Mouse (Mus musculus): ENCODE measurements at regions not wholly inside any gene's neighbourhood (a gene's known extent, or its start where the extent isn't known, plus 50 kb on each side); places are given as distances from the start of the nearest gene placed in this dataset.
A peak's percentile ranks its signal among the peaks of the same experiment; 100 is the strongest.
"Not testable (repeated sequence)": the region's sequence is repeated elsewhere in the genome, so short reads cannot be mapped to it uniquely, and the experiment has no call there.

DNA sequence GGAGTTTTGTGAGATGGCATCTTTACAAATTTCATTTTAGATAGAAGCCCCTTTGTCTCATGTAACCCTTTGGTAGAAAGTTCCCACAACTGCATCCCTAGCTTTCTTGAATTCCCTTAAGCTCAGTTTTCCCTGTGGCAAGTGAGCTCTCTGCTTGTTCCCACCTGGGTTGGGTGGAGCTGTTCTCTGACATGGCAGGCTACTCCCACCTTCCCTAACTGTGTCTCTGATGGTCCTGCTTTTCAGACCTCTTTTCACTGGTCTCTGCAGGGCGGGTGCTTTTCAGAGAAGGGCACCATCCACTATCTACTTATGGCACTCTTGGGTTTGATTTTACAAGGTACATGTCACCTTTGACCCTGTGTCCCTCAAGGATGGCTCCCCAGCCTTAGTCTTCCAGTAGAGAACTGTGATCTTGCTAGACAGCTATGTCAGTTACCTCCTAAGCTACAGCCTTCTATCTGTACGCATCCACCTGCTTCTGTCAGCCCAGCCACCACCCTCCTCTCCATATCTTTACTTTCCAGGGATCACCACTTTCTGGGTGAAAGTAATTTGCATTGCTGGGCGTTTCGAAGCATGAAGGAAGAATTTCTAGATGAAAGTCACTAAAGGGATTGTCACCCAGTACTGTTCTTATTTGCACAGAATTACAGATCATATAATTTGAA, 302.1 kb upstream of the Tbl1xr1 start:
- WGBS, result 85% methylated on average over 4 of the region's 4 CpGs
- H3K4me2 ChIP-seq (ENCODE audit: low read depth, low read length), result no peak overlapping the region
- no peaks in the 10 kb centered on the region for H3K4me1 ChIP-seq (ENCODE audit: control insufficient read depth, insufficient read depth, low read length)
- no peak overlapping the region for H3K27ac ChIP-seq (ENCODE audit: low read depth, low read length)
- ATAC-seq (ENCODE audit: low read depth), result no peak
- H3K36me3 ChIP-seq (ENCODE audit: control insufficient read depth, insufficient read depth, low read length), result no peaks in the 10 kb centered on the region
- no peaks in the 10 kb centered on the region for H3K9me3 ChIP-seq (ENCODE audit: control insufficient read depth, low read length)
- H3K27me3 ChIP-seq (ENCODE audit: control insufficient read depth, insufficient read depth, low read length), result no peaks in the 10 kb centered on the region
- H3K9ac ChIP-seq (replicated peaks; ENCODE audit: low read depth, low read length), result no peak overlapping the region
- no peak overlapping the region for H3K4me3 ChIP-seq (ENCODE audit: low read depth, low read length)

DNA sequence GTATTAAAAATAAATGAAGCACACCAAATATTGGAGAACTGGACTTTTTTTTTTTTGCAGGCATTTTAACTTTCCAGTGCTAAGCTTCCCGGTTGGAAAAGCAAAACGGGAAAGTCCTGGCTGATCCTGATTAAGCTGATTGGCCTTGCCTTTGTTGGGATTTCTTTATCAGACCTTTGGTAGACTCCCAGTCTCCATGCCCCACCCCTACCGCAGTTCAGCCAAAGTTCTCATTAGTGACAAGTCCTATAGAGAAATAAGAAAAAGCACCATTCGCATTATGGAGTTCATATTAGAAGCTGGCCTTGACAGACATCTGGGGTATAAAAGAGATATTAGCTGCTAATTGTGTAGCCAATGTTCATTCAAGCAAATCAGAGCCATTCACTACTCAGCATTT, 297.7 kb upstream of the Tbl1xr1 start:
- no peak for ATAC-seq (ENCODE audit: low read depth)
- Histone ChIP-seq H3K27me3 (ENCODE audit: control insufficient read depth, insufficient read depth, low read length) (no peaks in the 10 kb centered on the region), H3K4me2 (ENCODE audit: low read depth, low read length) (no peak overlapping the region), H3K9ac (replicated peaks; ENCODE audit: low read depth, low read length) (no peak overlapping the region), H3K4me3 (ENCODE audit: low read depth, low read length) (no peak overlapping the region), H3K27ac (ENCODE audit: low read depth, low read length) (no peak overlapping the region), H3K9me3 (ENCODE audit: control insufficient read depth, low read length) (no peaks in the 10 kb centered on the region), H3K36me3 (ENCODE audit: control insufficient read depth, insufficient read depth, low read length) (no peaks in the 10 kb centered on the region), H3K4me1 (ENCODE audit: control insufficient read depth, insufficient read depth, low read length) (no peaks in the 10 kb centered on the region)
- 87% methylated on average over 4 of the region's 4 CpGs for WGBS

DNA sequence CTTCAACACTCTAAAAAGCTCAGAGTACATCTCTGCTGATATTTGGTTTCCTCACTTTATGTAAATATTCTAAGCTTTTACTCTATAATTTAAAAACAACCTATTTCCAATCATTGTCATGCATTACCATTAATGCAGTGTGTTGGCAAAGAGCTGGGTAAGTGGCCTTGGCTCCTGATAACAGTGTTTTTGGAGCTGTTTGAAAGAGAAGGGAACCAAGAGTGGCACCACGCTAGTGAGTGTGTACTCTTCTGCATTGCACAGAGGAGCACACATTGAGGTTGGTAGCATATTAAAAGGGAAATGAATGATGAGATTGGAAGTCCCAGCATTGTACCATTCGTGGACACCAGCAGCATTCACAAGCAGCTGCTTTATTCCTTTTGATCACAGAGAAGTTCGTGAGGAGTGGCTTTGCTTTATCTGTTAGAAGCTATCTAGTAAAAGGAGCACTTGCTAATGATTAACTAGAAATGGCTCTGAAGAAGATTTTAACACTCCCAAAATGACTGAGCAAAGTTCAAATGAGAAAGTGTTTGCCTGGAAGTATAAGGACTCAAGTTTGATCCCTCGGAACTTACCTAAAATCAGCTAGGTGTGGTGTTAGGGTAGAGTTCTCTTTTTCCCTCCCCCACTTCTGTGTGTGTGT, 284.3 kb upstream of the Tbl1xr1 start:
- no peak for ATAC-seq (ENCODE audit: low read depth)
- 52% methylated on average over 4 of the region's 4 CpGs for WGBS
- Histone ChIP-seq H3K36me3 (ENCODE audit: control insufficient read depth, insufficient read depth, low read length) (no peaks in the 10 kb centered on the region), H3K9ac (replicated peaks; ENCODE audit: low read depth, low read length) (no peak overlapping the region), H3K27me3 (ENCODE audit: control insufficient read depth, insufficient read depth, low read length) (no peaks in the 10 kb centered on the region), H3K4me3 (ENCODE audit: low read depth, low read length) (no peak overlapping the region), H3K9me3 (ENCODE audit: control insufficient read depth, low read length) (no peaks in the 10 kb centered on the region), H3K27ac (ENCODE audit: low read depth, low read length) (no peak overlapping the region), H3K4me2 (ENCODE audit: low read depth, low read length) (no peak overlapping the region), H3K4me1 (ENCODE audit: control insufficient read depth, insufficient read depth, low read length) (no peaks in the 10 kb centered on the region)

DNA sequence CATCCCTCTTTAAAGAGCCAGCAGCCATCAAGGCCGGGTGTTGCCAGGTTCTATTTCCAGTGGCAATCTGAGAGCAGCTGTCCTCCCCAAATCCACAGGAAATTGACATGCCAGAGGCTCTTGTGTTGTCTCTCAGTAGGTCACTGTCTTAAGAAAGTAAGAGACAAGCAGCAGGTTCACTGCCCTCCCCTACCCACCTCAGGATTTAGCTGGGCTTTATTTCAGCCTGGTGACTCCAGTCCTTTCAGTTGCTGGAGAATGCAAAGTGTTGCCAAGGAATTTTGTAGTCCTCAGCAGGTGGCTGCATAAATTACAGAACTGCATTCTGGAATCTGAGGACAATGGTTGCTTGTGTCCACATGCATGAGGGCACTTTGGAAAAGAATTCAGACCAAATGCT, 278.3 kb upstream of the Tbl1xr1 start:
- H3K9me3 ChIP-seq (ENCODE audit: control insufficient read depth, low read length), result no peaks in the 10 kb centered on the region
- H3K4me3 ChIP-seq (ENCODE audit: low read depth, low read length), result no peak overlapping the region
- H3K36me3 ChIP-seq (ENCODE audit: control insufficient read depth, insufficient read depth, low read length), result no peaks in the 10 kb centered on the region
- peak; percentile 71; the same call in 1 of the 2 replicates for ATAC-seq (ENCODE audit: low read depth)
- H3K9ac ChIP-seq (replicated peaks; ENCODE audit: low read depth, low read length), result no peak overlapping the region
- 24% methylated on average over 1 of the region's 1 CpGs for WGBS
- no peak overlapping the region for H3K27ac ChIP-seq (ENCODE audit: low read depth, low read length)
- no peak overlapping the region for H3K4me2 ChIP-seq (ENCODE audit: low read depth, low read length)
- H3K4me1 ChIP-seq (ENCODE audit: control insufficient read depth, insufficient read depth, low read length), result no peaks in the 10 kb centered on the region
- no peaks in the 10 kb centered on the region for H3K27me3 ChIP-seq (ENCODE audit: control insufficient read depth, insufficient read depth, low read length)

DNA sequence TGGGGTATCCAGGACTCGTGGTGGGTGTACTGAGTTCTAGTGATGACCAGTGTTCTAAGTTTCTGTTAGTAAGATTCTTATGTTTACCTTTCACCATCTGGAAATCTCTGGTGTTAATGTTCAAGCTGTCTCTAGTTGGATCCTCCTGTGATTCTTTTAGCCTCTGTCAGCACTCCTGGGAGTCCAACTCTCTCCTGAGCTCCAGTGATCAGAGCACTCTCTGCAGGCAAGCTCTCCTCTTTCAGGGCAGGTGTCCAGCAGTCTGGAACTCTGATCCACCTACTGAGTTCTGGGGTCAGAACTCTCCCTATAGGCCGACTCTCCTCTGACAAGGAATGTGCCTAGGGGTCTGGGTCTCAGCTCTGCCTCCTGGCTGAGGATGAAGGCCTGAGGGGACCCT, 272.6 kb upstream of the Tbl1xr1 start:
- not testable (repeated sequence) for H3K4me3 ChIP-seq (ENCODE audit: low read depth, low read length); H3K4me1 ChIP-seq (ENCODE audit: control insufficient read depth, insufficient read depth, low read length); H3K9ac ChIP-seq (replicated peaks; ENCODE audit: low read depth, low read length); H3K27me3 ChIP-seq (ENCODE audit: control insufficient read depth, insufficient read depth, low read length); ATAC-seq (ENCODE audit: low read depth); H3K4me2 ChIP-seq (ENCODE audit: low read depth, low read length); H3K9me3 ChIP-seq (ENCODE audit: control insufficient read depth, low read length); H3K36me3 ChIP-seq (ENCODE audit: control insufficient read depth, insufficient read depth, low read length); H3K27ac ChIP-seq (ENCODE audit: low read depth, low read length)
- WGBS, result 90% methylated on average over 2 of the region's 2 CpGs

DNA sequence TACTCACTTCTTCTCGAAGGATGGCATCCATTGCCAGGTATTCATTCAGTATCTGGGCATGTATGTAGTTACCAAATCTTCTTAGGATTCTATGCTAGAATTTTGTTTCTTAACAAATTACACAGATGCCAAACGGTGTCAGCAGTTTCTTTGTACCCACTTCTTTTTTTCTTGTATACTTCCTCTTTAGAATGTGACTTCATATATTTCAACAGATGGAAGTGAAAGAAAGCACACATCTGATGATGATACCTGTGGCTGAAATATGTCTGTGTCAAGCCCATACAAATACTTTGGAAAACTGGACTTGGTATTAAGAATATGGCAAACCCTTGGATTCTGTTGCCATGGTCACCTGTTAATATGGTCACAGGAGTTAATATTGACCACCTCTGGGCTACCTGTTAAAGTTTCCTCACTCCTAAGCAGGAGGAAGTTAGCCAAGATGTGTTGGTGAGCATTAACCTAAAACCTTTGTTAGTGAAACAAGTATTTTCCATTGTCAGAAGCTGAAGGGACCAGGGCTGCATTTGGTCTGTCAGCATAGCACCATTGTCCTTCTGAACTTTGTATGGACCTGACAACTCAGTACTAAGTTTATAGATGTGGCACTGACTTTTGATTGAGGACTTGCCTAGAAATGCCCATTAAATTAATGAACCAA, 269.8 kb upstream of the Tbl1xr1 start:
- Histone ChIP-seq H3K27me3 (ENCODE audit: control insufficient read depth, insufficient read depth, low read length) (no peaks in the 10 kb centered on the region), H3K4me3 (ENCODE audit: low read depth, low read length) (no peak overlapping the region), H3K4me1 (ENCODE audit: control insufficient read depth, insufficient read depth, low read length) (no peaks in the 10 kb centered on the region), H3K36me3 (ENCODE audit: control insufficient read depth, insufficient read depth, low read length) (no peaks in the 10 kb centered on the region), H3K9ac (replicated peaks; ENCODE audit: low read depth, low read length) (no peak overlapping the region), H3K4me2 (ENCODE audit: low read depth, low read length) (no peak overlapping the region), H3K27ac (ENCODE audit: low read depth, low read length) (no peak overlapping the region), H3K9me3 (ENCODE audit: control insufficient read depth, low read length) (no peaks in the 10 kb centered on the region)
- no peak for ATAC-seq (ENCODE audit: low read depth)
- 87% methylated on average over 2 of the region's 2 CpGs for WGBS

DNA sequence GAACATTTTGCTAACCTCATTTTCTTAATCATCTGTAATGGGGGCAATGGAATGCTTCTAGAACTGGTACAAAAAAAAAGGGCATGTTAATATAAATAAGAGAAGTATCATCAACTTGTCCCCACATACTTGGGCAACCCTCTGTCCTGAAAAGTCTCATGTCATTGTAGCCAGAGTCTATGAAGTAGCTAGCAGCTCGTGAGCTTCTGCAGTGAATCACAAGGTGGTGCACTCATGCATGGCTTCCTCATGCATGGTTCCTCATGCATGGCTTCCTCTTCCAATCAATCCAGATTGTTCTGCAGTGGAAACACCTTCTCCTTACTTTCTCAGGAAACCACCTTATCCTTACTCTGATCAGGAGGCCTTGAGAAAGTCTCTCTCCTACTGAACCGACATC, 267.9 kb upstream of the Tbl1xr1 start:
- Histone ChIP-seq H3K4me2 (ENCODE audit: low read depth, low read length) (no peak overlapping the region), H3K9ac (replicated peaks; ENCODE audit: low read depth, low read length) (no peak overlapping the region), H3K9me3 (ENCODE audit: control insufficient read depth, low read length) (no peaks in the 10 kb centered on the region), H3K4me1 (ENCODE audit: control insufficient read depth, insufficient read depth, low read length) (no peaks in the 10 kb centered on the region), H3K4me3 (ENCODE audit: low read depth, low read length) (no peak overlapping the region), H3K36me3 (ENCODE audit: control insufficient read depth, insufficient read depth, low read length) (no peaks in the 10 kb centered on the region), H3K27me3 (ENCODE audit: control insufficient read depth, insufficient read depth, low read length) (no peaks in the 10 kb centered on the region), H3K27ac (ENCODE audit: low read depth, low read length) (no peak overlapping the region)
- 71% methylated on average over 2 of the region's 2 CpGs for WGBS
- no peak for ATAC-seq (ENCODE audit: low read depth)

DNA sequence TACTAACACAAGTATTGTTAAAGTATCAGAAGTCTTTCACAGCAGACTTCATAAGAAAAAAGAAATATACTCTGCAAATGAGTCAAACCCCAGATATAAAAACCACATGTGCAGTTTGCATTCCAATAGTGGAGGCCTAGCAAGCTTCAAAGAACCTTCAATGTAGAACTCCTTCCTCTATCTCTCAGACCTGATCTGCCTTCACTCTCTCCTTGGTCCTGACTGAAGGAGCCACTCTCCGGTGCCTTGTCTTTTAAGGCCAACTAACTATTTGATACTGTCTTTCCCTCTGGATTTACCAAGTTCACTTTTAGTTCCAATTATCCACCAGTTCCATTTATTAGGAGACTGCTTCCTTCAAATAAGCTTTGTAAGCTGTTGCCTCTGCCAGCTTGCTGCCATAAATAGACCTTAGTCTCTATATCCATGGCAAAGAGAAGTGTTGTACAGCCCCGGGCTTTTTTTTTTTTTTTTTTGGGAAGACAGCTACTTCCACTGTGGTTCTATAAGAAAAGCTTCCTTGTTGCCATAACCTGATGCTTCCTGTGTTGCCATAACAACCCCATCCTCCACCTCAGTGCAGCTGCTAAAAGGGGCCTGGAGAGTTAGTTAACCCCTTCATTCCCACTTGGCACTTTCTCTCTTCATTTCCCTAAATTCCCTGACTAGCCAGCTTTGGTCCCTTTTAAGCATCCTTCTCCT, 266.5 kb upstream of the Tbl1xr1 start:
- ATAC-seq (ENCODE audit: low read depth), result peak; percentile 93
- Histone ChIP-seq H3K9me3 (ENCODE audit: control insufficient read depth, low read length) (no peaks in the 10 kb centered on the region), H3K4me2 (ENCODE audit: low read depth, low read length) (no peak overlapping the region), H3K9ac (replicated peaks; ENCODE audit: low read depth, low read length) (no peak overlapping the region), H3K4me1 (ENCODE audit: control insufficient read depth, insufficient read depth, low read length) (no peaks in the 10 kb centered on the region), H3K27ac (ENCODE audit: low read depth, low read length) (no peak overlapping the region), H3K27me3 (ENCODE audit: control insufficient read depth, insufficient read depth, low read length) (no peaks in the 10 kb centered on the region), H3K4me3 (ENCODE audit: low read depth, low read length) (no peak overlapping the region), H3K36me3 (ENCODE audit: control insufficient read depth, insufficient read depth, low read length) (no peaks in the 10 kb centered on the region)
- WGBS, result 1% methylated on average over 2 of the region's 2 CpGs

DNA sequence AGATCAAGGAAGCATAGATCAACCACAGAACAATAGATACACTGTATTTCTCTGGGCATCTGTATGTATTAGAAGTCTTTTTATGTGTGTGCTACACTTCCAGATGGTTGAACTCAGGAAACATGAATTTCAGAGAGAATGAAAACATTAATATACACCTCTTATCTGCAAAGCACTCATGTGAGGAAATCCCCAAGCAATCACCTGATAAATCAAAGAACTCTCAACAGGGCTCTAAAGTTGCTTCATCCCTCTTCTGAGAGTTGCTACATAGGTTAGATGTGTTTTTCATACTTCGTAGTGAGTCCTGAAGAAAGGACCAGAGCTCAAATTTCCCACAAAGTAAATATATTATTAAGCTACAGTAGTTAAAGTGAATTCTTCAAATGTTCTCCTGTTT, 263.1 kb upstream of the Tbl1xr1 start:
- no peaks in the 10 kb centered on the region for H3K9me3 ChIP-seq (ENCODE audit: control insufficient read depth, low read length)
- H3K36me3 ChIP-seq (ENCODE audit: control insufficient read depth, insufficient read depth, low read length), result no peaks in the 10 kb centered on the region
- no peaks in the 10 kb centered on the region for H3K27me3 ChIP-seq (ENCODE audit: control insufficient read depth, insufficient read depth, low read length)
- H3K9ac ChIP-seq (replicated peaks; ENCODE audit: low read depth, low read length), result no peak overlapping the region
- peaks cover 6% of the 10 kb centered on the region; the same call in 1 of the 2 replicates for H3K4me1 ChIP-seq (ENCODE audit: control insufficient read depth, insufficient read depth, low read length)
- WGBS, result 65% methylated on average over 1 of the region's 1 CpGs
- H3K4me2 ChIP-seq (ENCODE audit: low read depth, low read length), result no peak overlapping the region
- ATAC-seq (ENCODE audit: low read depth), result no peak
- H3K4me3 ChIP-seq (ENCODE audit: low read depth, low read length), result no peak overlapping the region
- no peak overlapping the region for H3K27ac ChIP-seq (ENCODE audit: low read depth, low read length)

All from neural tube, embryonic 14.5 days (tissue).